Mouse (Mus musculus): ENCODE data around the gene Rfx8. TPM values are rescaled to one million over a fixed set of nuclear protein-coding genes. Genes with fewer than 3 reads are reported as not detected.
"Not testable (repeated sequence)": the region's sequence is repeated elsewhere in the genome, so short reads cannot be mapped to it uniquely, and the experiment has no call there.

Rfx8 gene
- total RNA-seq, 1 experiment from 2014 or later, result 0.67 TPM

GRCm38 (mm10) chr1:39656976-39657529, 63.7 kb downstream of the Rfx8 start:
- no peak for ATAC-seq (replicated peaks; ENCODE audit: insufficient number of reproducible peaks, low FRiP score, low TSS enrichment, poor library complexity, severe bottlenecking)

- not testable (repeated sequence) for ATAC-seq (replicated peaks; ENCODE audit: insufficient number of reproducible peaks, low FRiP score, low TSS enrichment, poor library complexity, severe bottlenecking)
Observed at GRCm38 (mm10) chr1:39654901-39655300, 65.9 kb downstream of the Rfx8 start.

GRCm38 (mm10) chr1:39653028-39653427, 67.8 kb downstream of the Rfx8 start:
- no peak for ATAC-seq (replicated peaks; ENCODE audit: insufficient number of reproducible peaks, low FRiP score, low TSS enrichment, poor library complexity, severe bottlenecking)

GRCm38 (mm10) chr1:39651241-39651548, 69.6 kb downstream of the Rfx8 start, which contains the start of gene Creg2:
Gene Creg2, minus strand, starts transcription at chr1:39651474.
- no peak for ATAC-seq (replicated peaks; ENCODE audit: insufficient number of reproducible peaks, low FRiP score, low TSS enrichment, poor library complexity, severe bottlenecking)

GRCm38 (mm10) chr1:39650435-39651240, 70.2 kb downstream of the Rfx8 start:
- peak; percentile 74 for ATAC-seq (replicated peaks; ENCODE audit: insufficient number of reproducible peaks, low FRiP score, low TSS enrichment, poor library complexity, severe bottlenecking)

- ATAC-seq (replicated peaks; ENCODE audit: insufficient number of reproducible peaks, low FRiP score, low TSS enrichment, poor library complexity, severe bottlenecking), result 0 out of 2 replicates have a peak, but pooled peaks have one; percentile 15
Observed at GRCm38 (mm10) chr1:39649691-39650434, 70.9 kb downstream of the Rfx8 start.

- ATAC-seq (replicated peaks; ENCODE audit: insufficient number of reproducible peaks, low FRiP score, low TSS enrichment, poor library complexity, severe bottlenecking), result no peak
Observed at GRCm38 (mm10) chr1:39648584-39648983, 72.2 kb downstream of the Rfx8 start.

- ATAC-seq (replicated peaks; ENCODE audit: insufficient number of reproducible peaks, low FRiP score, low TSS enrichment, poor library complexity, severe bottlenecking), result no peak
Observed at GRCm38 (mm10) chr1:39645905-39646759, 74.7 kb downstream of the Rfx8 start.

GRCm38 (mm10) chr1:39644333-39644732, 76.5 kb downstream of the Rfx8 start:
- no peak for ATAC-seq (replicated peaks; ENCODE audit: insufficient number of reproducible peaks, low FRiP score, low TSS enrichment, poor library complexity, severe bottlenecking)

GRCm38 (mm10) chr1:39641667-39642066, 79.1 kb downstream of the Rfx8 start:
- ATAC-seq (replicated peaks; ENCODE audit: insufficient number of reproducible peaks, low FRiP score, low TSS enrichment, poor library complexity, severe bottlenecking), result no peak

GRCm38 (mm10) chr1:39637139-39637538, 83.7 kb downstream of the Rfx8 start:
- no peak for ATAC-seq (replicated peaks; ENCODE audit: insufficient number of reproducible peaks, low FRiP score, low TSS enrichment, poor library complexity, severe bottlenecking)

- no peak for ATAC-seq (replicated peaks; ENCODE audit: insufficient number of reproducible peaks, low FRiP score, low TSS enrichment, poor library complexity, severe bottlenecking)
Observed at GRCm38 (mm10) chr1:39636660-39637059, 84.1 kb downstream of the Rfx8 start.

- no peak for ATAC-seq (replicated peaks; ENCODE audit: insufficient number of reproducible peaks, low FRiP score, low TSS enrichment, poor library complexity, severe bottlenecking)
Observed at GRCm38 (mm10) chr1:39636196-39636595, 84.6 kb downstream of the Rfx8 start.

- ATAC-seq (replicated peaks; ENCODE audit: insufficient number of reproducible peaks, low FRiP score, low TSS enrichment, poor library complexity, severe bottlenecking), result no peak
Observed at GRCm38 (mm10) chr1:39628606-39629005, 92.2 kb downstream of the Rfx8 start.

GRCm38 (mm10) chr1:39625491-39625890, 95.3 kb downstream of the Rfx8 start:
- ATAC-seq (replicated peaks; ENCODE audit: insufficient number of reproducible peaks, low FRiP score, low TSS enrichment, poor library complexity, severe bottlenecking), result no peak

GRCm38 (mm10) chr1:39623729-39624128, 97.1 kb downstream of the Rfx8 start:
- ATAC-seq (replicated peaks; ENCODE audit: insufficient number of reproducible peaks, low FRiP score, low TSS enrichment, poor library complexity, severe bottlenecking), result no peak

GRCm38 (mm10) chr1:39623106-39623505, 97.7 kb downstream of the Rfx8 start:
- ATAC-seq (replicated peaks; ENCODE audit: insufficient number of reproducible peaks, low FRiP score, low TSS enrichment, poor library complexity, severe bottlenecking), result no peak

- ATAC-seq (replicated peaks; ENCODE audit: insufficient number of reproducible peaks, low FRiP score, low TSS enrichment, poor library complexity, severe bottlenecking), result no peak
Observed at GRCm38 (mm10) chr1:39618524-39618923, 102.3 kb downstream of the Rfx8 start.

GRCm38 (mm10) chr1:39615526-39615925, 105.3 kb downstream of the Rfx8 start:
- no peak for ATAC-seq (replicated peaks; ENCODE audit: insufficient number of reproducible peaks, low FRiP score, low TSS enrichment, poor library complexity, severe bottlenecking)
